Mouse (Mus musculus) ES-Bruce4 (cell line): ENCODE measurements around the gene Cfl1.
"Not testable (repeated sequence)": the region's sequence is repeated elsewhere in the genome, so short reads cannot be mapped to it uniquely, and the experiment has no call there.

Experiments
- CTCF ChIP-seq: IDR thresholded peaks from one replicate; pipeline ENCODE4 v1.8.1; 2011; ENCODE audit warnings: low read depth, low read length
- EP300 ChIP-seq: IDR thresholded peaks from 2 replicates; pipeline ENCODE4 v1.6.1; 2011; ENCODE audit warnings: low read depth, low read length; ENCODE audit not compliant: insufficient read depth
- POLR2A ChIP-seq: IDR thresholded peaks from one replicate; pipeline ENCODE4 v1.8.1; 2011; ENCODE audit warnings: low read length; ENCODE audit not compliant: insufficient read depth

GRCm38 (mm10) chr19:5489721-5490120 lies 534 bp upstream of the Cfl1 start:
- not testable (repeated sequence) for TF ChIP-seq CTCF, EP300, POLR2A
